Mouse (Mus musculus) CH12.LX (cell line): ENCODE measurements at regions not wholly inside any gene's neighbourhood (a gene's known extent, or its start where the extent isn't known, plus 50 kb on each side); places are given as distances from the start of the nearest gene placed in this dataset.

Experiments
- CHD2 ChIP-seq: IDR thresholded peaks from 2 replicates; pipeline ENCODE4 v1.6.1; 2011; ENCODE audit warnings: low read length, improper control_type of control experiment
- CTCF ChIP-seq, 2 experiments: IDR thresholded peaks in 1 of 2; conservative IDR thresholded peaks in 1 of 2; 2 replicates each; pipeline ENCODE4 v1.5.1; 2011 to 2012; ENCODE audit warnings: low read depth in 2 of 2, low read length in 2 of 2, improper control_type of control experiment in 1 of 2, inconsistent platforms in 1 of 2, mild to moderate bottlenecking in 1 of 2, moderate library complexity in 1 of 2
- EP300 ChIP-seq: IDR thresholded peaks from 2 replicates; pipeline ENCODE4 v1.6.1; 2011; ENCODE audit warnings: low read length, improper control_type of control experiment
- TBP ChIP-seq: conservative IDR thresholded peaks from 2 replicates; pipeline ENCODE4 v1.6.1; 2011; ENCODE audit warnings: low read depth, low read length, improper control_type of control experiment

GRCm38 (mm10) chr8:79488861-79489260, 89.5 kb upstream of the Smad1 start:
- TF ChIP-seq CTCF (conservative IDR thresholded peaks at IDR 0.05 in 1 of 2, IDR thresholded peaks at IDR 0.05 in 1 of 2; ENCODE audit: low read depth in 2 of 2, low read length in 2 of 2): peak in 1 of 2 experiments; percentile 59; a peak in 2 of 4 replicates
- TF ChIP-seq EP300: no peak
- TF ChIP-seq CHD2: no peak
- TF ChIP-seq TBP: no peak
